ENCODE assay signal across 16 mouse cellular contexts in the genomic region with DNA sequence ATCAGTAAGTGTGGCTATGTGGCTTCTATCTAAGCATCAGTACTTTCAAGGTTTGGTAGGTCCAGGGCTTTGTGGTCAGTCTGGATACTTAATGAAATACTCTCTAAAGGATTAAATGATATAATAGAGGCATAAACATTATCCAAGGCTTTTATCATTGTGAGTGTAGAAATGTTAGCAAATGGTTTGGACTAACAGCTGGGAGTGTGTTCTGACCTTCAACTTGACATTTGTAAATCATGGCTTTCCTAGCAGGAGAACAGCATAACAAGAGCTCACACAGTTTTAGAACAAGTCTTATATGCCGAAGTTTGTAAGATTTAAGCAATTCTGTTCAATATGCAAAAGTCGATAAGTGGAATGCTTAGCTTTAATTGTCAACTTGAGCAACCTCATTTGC.
"Had no signal": no experiment of that assay in that cellular context is flagged by ENCODE, and none has a peak within 500 bp of the region (broad histone marks: within the 10 kb centered on the region; RNA-seq: fewer than 3 reads in every experiment).

No protein-coding gene starts in this region.

- DNase-seq: retina, postnatal 1 day; right cerebral cortex, adult 18-20 months; right cerebral cortex, postnatal 14 days; right cerebral cortex, postnatal 25 days; right cerebral cortex, postnatal 4 days; spleen, adult 18-20 months; thymus, adult 18-20 months; thymus, adult 2 months; thymus, postnatal 14 days; thymus, postnatal 25 days; thymus, postnatal 36 days; thymus, postnatal 4 days had no signal

- H3K27me3 ChIP-seq: neural tube, embryonic 13.5 days; neural tube, embryonic 15.5 days; stomach, embryonic 15.5 days had no signal

- H3K27ac ChIP-seq: neural tube, embryonic 13.5 days; neural tube, embryonic 15.5 days; stomach, embryonic 15.5 days; stomach, postnatal 0 days had no signal

- H3K4me2 ChIP-seq: neural tube, embryonic 13.5 days; neural tube, embryonic 15.5 days; stomach, embryonic 15.5 days had no signal

- H3K9me3 ChIP-seq: neural tube, embryonic 13.5 days; neural tube, embryonic 15.5 days; stomach, embryonic 15.5 days had no signal

- H3K4me1 ChIP-seq: stomach, embryonic 15.5 days had no signal

- H3K9ac ChIP-seq: neural tube, embryonic 13.5 days; neural tube, embryonic 15.5 days; stomach, embryonic 15.5 days had no signal

- H3K36me3 ChIP-seq: neural tube, embryonic 13.5 days; neural tube, embryonic 15.5 days; stomach, embryonic 15.5 days had no signal

- H3K4me3 ChIP-seq: neural tube, embryonic 13.5 days; neural tube, embryonic 15.5 days; stomach, embryonic 15.5 days had no signal
